Mouse (Mus musculus): Measurements from ENCODE around the gene Slc22a5.
"Not testable (repeated sequence)": the region's sequence is repeated elsewhere in the genome, so short reads cannot be mapped to it uniquely, and the experiment has no call there.

Gene Slc22a5

DNA sequence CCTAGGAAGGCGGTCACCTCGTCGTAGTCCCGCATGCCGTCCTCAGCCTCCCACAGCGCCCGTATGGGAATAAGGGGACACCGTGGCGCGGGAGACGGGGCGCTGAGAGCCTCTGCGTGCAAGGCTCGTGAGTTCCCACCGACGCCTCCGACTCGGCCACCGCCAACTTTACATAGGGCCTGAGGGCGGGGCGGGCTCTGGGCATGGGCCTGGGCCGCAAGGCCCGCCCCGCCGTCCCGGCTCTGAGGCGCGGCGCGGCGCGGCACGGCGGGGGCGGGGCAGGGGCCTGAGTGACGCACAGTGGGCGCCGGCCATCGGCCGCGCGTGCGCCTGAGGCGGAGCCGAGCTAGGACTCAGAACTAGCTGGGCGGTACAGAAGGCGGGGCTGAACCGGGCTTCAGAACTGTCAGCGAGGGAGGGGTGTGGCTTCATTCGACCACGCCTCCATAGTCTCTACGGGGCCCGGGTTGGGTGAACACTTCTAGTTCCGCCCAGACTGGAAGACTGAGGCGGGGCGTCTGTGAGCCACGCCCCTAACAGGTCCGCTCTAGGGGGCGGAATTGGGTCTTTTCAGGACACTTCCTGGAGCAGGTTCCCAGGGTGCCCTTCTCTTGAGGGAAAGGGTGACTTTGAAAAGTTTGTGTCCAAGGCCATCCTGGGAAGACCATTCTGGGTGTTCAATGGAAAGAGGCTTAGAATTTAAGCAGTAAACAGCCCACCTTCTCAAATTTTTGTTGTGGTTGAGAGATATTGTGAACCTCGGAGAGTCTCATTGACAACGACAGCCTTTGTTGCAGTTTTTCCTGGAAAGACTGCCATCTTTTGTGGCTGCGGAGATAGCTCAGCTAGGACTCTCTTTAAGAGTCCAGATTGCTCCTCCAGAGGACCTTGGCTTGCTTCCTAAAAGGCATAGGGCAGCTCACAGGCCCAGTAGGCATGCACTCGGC, at the start of gene Slc22a5:
TSS of gene Slc22a5 (minus strand) at position 156 of the 947 bp plus-strand sequence.
- peak; percentile 96 for DNase-seq (ENCODE audit: low spot score in 2 of 2)

GRCm38 (mm10) chr11:53931944-53932318, 40.5 kb upstream of the Slc22a5 start:
- DNase-seq (ENCODE audit: low spot score in 2 of 2) = not testable (repeated sequence)

DNA sequence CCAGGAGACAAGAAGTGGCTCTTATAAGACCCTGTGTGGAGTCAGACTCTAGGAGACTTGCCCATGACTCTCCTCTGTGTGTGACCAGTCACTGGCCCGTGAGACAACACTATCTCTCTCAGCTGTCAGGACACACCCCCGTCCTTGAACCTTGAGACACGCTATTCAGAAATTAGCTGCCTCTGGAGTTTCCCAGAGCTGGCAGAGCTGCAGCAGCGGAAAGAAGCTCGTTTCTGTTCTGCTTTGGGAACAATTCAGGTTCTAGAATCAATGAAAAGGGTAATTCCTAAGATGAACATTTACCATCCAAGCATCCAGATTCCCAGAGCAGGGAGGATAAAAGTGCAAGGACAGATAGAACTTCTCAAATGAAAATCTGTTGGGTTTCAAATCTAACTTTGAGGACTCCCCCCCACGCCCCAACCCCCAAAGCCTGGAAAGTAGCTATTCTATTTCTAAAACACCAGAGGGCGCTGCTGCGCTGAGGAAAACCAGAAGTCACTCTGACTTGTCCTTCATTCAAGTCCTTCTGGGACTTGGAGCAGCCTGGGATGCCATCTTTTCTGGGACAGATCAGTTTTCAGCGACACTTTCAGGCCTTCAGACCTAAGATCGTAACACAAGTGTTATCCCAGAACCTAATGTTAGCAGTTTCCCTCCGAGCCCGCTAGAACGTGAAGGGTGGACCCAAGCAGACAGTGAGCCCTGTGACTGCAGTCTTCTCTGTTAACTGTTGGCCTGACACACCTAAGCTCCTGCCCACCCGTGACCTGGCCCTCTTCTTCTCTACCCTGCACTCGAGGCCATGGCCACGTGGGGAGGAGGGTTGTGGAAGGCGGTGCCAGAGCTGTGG, 39.9 kb upstream of the Slc22a5 start:
- peak in 1 of 2 experiments; percentile 51 for DNase-seq (ENCODE audit: low spot score in 2 of 2)

GRCm38 (mm10) chr11:53929741-53930140, 38.3 kb upstream of the Slc22a5 start:
- no peak for DNase-seq (ENCODE audit: low spot score in 2 of 2)

GRCm38 (mm10) chr11:53928585-53928984, 37.1 kb upstream of the Slc22a5 start:
- no peak for DNase-seq (ENCODE audit: low spot score in 2 of 2)

DNA sequence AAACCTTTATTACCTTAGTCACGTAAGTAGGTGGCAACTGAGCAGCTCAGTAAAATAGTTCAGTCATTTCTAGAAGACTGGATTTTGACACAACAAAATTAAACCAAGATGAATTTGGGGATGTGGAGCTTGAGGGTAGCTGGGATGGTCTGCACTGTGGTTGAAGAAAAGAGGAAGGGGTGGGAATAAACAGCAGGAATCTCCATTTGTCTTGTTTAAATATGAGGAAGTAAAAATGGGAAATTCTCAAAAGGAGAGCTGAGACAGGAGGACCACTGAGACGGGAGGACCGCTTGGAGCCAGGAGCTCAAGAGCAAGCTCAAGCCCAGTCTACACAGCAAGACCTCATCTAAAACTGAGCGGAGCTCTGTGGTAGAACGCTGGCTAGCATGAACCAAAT, 34.8 kb upstream of the Slc22a5 start:
- DNase-seq (ENCODE audit: low spot score in 2 of 2) = no peak

GRCm38 (mm10) chr11:53918851-53919250, 27.4 kb upstream of the Slc22a5 start:
- no peak for DNase-seq (ENCODE audit: low spot score in 2 of 2)

DNA sequence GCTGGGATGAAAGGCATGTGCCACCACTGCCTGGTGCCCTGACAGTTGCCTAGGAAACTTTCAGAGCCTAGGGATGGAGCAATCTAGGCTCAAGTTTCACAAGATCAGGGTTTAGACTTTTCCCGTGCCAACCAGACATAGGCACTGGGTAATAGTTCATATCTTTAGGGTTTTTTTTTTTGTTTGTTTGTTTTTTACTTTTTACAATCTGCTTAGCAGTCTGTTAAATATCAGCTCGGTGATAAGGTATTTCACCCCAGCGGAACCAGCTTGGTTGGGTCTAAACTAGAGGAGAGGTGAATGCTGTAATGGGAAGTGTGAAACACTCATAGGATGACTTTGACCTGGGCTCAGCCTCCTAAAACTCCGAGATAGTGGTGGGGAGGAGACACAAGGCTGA, 19.6 kb upstream of the Slc22a5 start:
- no peak for DNase-seq (ENCODE audit: low spot score in 2 of 2)

DNA sequence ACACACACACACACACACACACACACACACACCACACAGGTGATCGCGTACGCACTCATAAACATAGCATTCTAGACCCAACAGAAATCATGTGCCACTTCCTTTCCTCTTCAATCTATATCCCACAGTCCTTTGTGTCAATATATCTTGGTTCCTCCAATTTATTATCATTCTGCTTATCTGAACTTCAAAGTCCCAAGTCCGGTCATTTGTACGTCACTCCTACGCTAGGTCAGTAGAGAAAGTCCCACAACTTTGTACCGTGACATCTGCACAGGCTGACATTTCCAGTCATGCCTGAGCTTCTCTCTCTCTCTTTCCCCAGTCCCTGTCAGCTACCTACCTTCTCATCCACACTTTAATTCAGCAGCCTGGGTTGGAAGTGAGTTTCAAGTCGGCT, 17.2 kb upstream of the Slc22a5 start:
- DNase-seq (ENCODE audit: low spot score in 2 of 2) = no peak

GRCm38 (mm10) chr11:53904534-53904925, 13.1 kb upstream of the Slc22a5 start:
- DNase-seq (ENCODE audit: low spot score in 2 of 2) = no peak

- no peak for DNase-seq (ENCODE audit: low spot score in 2 of 2)
These were observed 12.5 kb upstream of the Slc22a5 start for GRCm38 (mm10) chr11:53903781-53904533.

DNA sequence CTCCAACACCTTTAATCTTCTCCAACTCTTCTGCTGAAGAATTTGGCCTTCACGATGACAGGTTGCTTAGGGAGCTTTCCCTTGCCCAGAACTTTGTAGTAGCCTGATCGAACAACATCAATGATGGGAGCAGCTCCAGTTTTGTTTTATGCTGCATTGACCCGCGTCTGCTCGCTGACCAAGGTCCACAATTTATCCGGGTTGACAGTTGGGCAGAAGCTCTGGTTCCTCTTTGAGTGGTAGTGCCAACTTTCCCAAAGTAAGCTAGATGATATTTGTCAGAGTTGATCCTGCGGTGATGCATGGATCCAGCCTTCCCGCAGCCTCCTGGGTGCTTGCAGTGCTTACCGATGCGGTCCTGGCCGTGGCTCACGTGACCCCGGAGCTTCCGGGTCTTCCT, 11.3 kb upstream of the Slc22a5 start:
- DNase-seq (ENCODE audit: low spot score in 2 of 2) = no peak

DNA sequence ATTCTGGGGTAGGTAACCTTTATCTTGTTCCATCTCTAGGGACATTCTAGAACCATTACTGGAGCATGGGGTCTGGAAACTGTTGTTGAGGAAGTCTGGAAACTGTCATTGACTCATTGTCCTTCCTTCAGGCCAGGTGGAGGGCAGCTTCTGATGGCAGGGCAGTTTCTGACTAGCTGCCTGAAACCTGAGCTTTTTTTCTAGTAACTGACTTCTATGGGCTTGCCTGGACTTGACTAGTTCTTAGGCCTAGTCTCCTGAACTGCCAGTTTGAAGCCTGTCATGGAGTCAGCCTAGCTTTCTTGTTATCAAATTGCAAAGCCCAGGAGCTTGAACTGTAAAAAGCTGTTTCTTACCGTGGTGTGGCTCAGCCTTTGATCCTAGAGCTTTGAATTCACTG, 9.5 kb upstream of the Slc22a5 start:
- DNase-seq (ENCODE audit: low spot score in 2 of 2) = no peak

- no peak for DNase-seq (ENCODE audit: low spot score in 2 of 2)
These were observed 8.5 kb upstream of the Slc22a5 start for GRCm38 (mm10) chr11:53899981-53900380.

DNA sequence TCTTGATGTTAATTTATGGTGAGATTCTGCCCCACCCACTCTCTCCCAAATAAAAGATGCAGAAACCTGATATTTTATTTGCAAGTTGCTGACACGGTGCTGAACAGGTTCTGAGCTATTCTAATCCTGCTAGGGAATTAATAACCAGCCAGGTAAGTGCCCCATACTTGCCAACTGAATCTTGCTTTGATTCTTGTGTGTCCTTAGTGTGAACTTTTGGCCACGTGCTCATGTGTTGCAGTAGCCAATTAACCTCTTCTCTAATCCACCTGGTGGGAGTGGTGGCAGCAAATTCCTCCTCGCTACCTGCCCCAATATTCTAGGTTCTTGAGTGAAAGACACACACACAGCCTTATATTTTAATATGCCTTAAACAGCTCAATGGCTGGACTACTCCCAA, 7.5 kb upstream of the Slc22a5 start:
- no peak for DNase-seq (ENCODE audit: low spot score in 2 of 2)

DNA sequence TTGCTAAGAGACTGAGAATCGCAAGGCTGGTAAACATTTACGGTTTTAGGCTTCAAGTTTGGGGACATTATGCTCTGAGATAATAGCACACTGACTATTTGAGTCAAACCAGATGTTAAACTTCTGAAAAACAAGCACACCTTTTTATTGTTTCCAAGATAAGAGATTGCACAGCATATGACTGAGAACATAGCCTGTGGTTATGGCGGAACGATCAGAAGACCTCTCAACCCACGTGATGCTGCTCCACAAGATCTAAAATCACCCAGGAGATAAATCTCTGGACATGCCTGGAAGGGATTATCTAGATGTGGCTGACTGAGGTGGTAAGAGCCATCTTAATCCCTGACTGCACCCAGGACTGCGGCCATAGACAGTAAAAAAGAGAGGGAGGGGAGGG, 5.5 kb upstream of the Slc22a5 start:
- no peak for DNase-seq (ENCODE audit: low spot score in 2 of 2)

- no peak for DNase-seq (ENCODE audit: low spot score in 2 of 2)
These were observed 2.0 kb upstream of the Slc22a5 start for GRCm38 (mm10) chr11:53893451-53893850.

GRCm38 (mm10) chr11:53892716-53893416, 1.4 kb upstream of the Slc22a5 start:
- DNase-seq (ENCODE audit: low spot score in 2 of 2) = peak; percentile 49 to 52

DNA sequence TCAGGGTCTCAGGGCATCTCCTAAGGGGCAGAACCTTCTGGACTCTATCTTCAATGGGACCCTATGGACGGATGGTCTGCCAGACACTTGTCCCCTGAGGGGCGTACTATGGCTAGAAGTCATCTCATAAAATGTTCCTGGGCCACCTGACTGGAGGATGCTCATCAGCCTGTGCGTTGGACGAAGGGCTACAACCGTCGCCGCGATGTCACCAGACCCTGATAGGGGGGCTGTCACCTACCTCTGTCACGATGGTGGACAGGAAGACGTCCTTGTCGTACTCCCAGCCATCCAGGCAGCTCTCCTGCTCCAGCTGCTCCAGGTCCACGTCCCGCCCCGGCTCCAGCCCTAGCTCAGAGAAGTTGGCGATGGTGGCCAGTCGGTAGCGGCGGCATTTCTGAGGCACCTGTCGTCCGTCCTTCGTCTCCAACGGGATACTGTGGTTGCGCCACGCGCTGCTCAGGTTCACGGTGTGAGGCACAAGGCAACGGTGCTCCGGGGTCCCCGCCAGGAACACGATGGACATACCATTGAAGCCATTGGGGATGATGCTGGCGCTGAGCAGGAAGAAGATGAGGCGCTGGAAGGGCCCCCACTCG, 455 bp downstream of the Slc22a5 start:
- peak in 1 of 2 experiments; percentile 5 for DNase-seq (ENCODE audit: low spot score in 2 of 2)

DNA sequence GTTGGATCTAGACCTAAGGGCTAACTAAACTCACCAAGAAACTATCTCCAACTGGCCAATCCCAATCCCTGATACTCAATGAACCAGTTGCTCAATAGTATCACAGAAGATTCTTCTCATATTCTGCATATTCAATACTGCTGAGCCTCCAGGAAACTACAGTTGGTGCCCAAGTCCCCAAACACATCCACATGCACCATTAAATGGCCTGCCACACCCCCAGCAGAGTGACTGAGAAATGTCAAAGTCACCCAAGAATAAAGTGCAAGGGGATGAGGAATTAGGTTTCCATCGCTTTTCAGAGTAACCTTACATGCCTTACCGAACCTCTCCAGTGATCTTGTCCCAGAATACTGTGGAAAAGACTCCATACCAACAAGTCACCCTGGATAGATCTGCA, 1.2 kb downstream of the Slc22a5 start:
- no peak for DNase-seq (ENCODE audit: low spot score in 2 of 2)

DNA sequence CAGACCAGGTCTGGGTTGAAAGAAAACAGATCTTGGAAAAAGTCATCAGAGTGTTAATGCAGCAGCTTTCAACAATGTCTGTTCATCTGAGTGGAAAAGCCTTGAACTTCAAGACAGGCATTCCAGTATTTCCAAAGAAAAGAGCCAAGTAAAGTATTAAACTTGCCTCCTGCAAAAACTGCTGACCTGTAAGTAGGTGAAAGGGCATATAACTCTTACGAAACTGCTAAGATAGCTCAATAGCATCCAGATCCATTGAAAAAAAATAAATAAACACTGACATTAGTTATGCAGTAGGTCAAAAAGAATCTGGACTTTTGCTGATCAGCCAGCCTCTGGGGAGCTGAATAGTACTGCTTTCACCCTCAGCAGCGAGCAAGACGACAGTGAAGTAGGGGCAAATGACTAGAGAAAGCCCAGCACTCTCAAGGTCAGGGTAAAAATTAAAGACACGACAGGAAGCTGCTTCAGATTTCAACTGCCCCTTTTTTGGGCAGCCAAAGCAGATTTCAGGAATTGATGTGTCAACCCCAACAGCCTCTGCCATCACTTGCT, 2.3 kb downstream of the Slc22a5 start:
- no peak for DNase-seq (ENCODE audit: low spot score in 2 of 2)
